Mouse (Mus musculus) sigmoid colon, adult 10 weeks (tissue): Measurements from ENCODE around the gene Pik3c2b. TPM values are rescaled to one million over a fixed set of nuclear protein-coding genes. Genes with fewer than 3 reads are reported as not detected.

Experiments
- polyA plus RNA-seq: library from polyadenylated mRNA; stranded (reverse); fragments of 350-450 nt; fragmentation: Illumina TruSeq; extraction: RNeasy Lipid Tissue Mini Kit (QIAGEN cat#74804); gene quantifications from one replicate; pipeline ENCODE4 v1.2.3, GENCODE M21; 2014; ENCODE audit warnings: low read depth, low replicate concordance

The Pik3c2b gene
- polyA plus RNA-seq, result 17.4 TPM

GRCm38 (mm10) chr1:133045011-133045860, at the start of gene Pik3c2b:
Pik3c2b (plus strand) TSS chr1:133045667.

GRCm38 (mm10) chr1:133030461-133030860, 15.0 kb upstream of the Pik3c2b start, which contains the start of gene Mdm4:
Mdm4 (minus strand) TSS chr1:133030561.

GRCm38 (mm10) chr1:133130638-133131560, 85.4 kb downstream of the Pik3c2b start, which contains the start of gene Ppp1r15b:
Ppp1r15b (plus strand) TSS chr1:133131143.

Other genes with a start within 250 kb of the Pik3c2b start
- 0.19 TPM for gene Lrrn2, start 165.4 kb upstream of the Pik3c2b start, polyA plus RNA-seq
- 212 TPM for gene Mdm4, start 15.1 kb upstream of the Pik3c2b start, polyA plus RNA-seq
- gene Ppp1r15b, start 85.5 kb downstream of the Pik3c2b start, polyA plus RNA-seq, result 146 TPM
- 93.9 TPM for gene Plekha6, start 118.5 kb downstream of the Pik3c2b start, polyA plus RNA-seq